Mouse (Mus musculus) activated CD4-positive, CD25-positive, alpha-beta regulatory T cell, adult 4 months (primary cell): Measurements from ENCODE around the gene Fem1b. TPM values are rescaled to one million over a fixed set of nuclear protein-coding genes. Genes with fewer than 3 reads are reported as not detected.
A peak's percentile ranks its signal among the peaks of the same experiment; 100 is the strongest.
"Not testable (repeated sequence)": the region's sequence is repeated elsewhere in the genome, so short reads cannot be mapped to it uniquely, and the experiment has no call there.

Experiments used
- ATAC-seq: one replicate; pipeline ENCODE4 v1.8.0; 2017
- polyA plus RNA-seq, 2 experiments: library from polyadenylated mRNA; unstranded; fragments of 100-300 nt; shearing (Covaris generic); gene quantifications; one replicate each; pipeline ENCODE4 v1.2.1; 2017

Fem1b gene
- polyA plus RNA-seq, 2 experiments from 2014 or later = 3.6 TPM

- no peak for ATAC-seq
Observed at GRCm38 (mm10) chr9:62826456-62826855, 14.7 kb upstream of the Fem1b start.

- no peak for ATAC-seq
Observed at GRCm38 (mm10) chr9:62825791-62826393, 14.2 kb upstream of the Fem1b start.

- no peak for ATAC-seq
Observed at GRCm38 (mm10) chr9:62821811-62822210, 10.1 kb upstream of the Fem1b start.

- no peak for ATAC-seq
Observed at GRCm38 (mm10) chr9:62820829-62821228, 9.1 kb upstream of the Fem1b start.

GRCm38 (mm10) chr9:62819910-62820309 lies 8.2 kb upstream of the Fem1b start:
- ATAC-seq = not testable (repeated sequence)

GRCm38 (mm10) chr9:62819494-62819893 lies 7.8 kb upstream of the Fem1b start:
- no peak for ATAC-seq

- ATAC-seq = no peak
Observed at GRCm38 (mm10) chr9:62817828-62818614, 6.3 kb upstream of the Fem1b start.

- no peak for ATAC-seq
Observed at GRCm38 (mm10) chr9:62817099-62817571, 5.4 kb upstream of the Fem1b start.

- ATAC-seq = no peak
Observed at GRCm38 (mm10) chr9:62816323-62817098, 4.8 kb upstream of the Fem1b start.

- ATAC-seq = no peak
Observed at GRCm38 (mm10) chr9:62814751-62815150, 3.0 kb upstream of the Fem1b start.

GRCm38 (mm10) chr9:62812216-62813049 lies 699 bp upstream of the Fem1b start:
- ATAC-seq = no peak

- ATAC-seq = peak; percentile 33
Observed at GRCm38 (mm10) chr9:62810543-62811515, 905 bp downstream of the Fem1b start.

GRCm38 (mm10) chr9:62810095-62810494 lies 1.6 kb downstream of the Fem1b start:
- no peak for ATAC-seq

GRCm38 (mm10) chr9:62799218-62799617 lies 12.5 kb downstream of the Fem1b start:
- ATAC-seq = not testable (repeated sequence)

- ATAC-seq = no peak
Observed at GRCm38 (mm10) chr9:62789856-62790255, 21.9 kb downstream of the Fem1b start.

GRCm38 (mm10) chr9:62786721-62787120 lies 25.0 kb downstream of the Fem1b start:
- ATAC-seq = no peak

GRCm38 (mm10) chr9:62784233-62784632 lies 27.5 kb downstream of the Fem1b start:
- no peak for ATAC-seq

- ATAC-seq = no peak
Observed at GRCm38 (mm10) chr9:62782976-62783781, 28.6 kb downstream of the Fem1b start.

- no peak for ATAC-seq
Observed at GRCm38 (mm10) chr9:62781965-62782364, 29.8 kb downstream of the Fem1b start.

GRCm38 (mm10) chr9:62778721-62779120 lies 33.0 kb downstream of the Fem1b start:
- no peak for ATAC-seq
